Mouse (Mus musculus) liver, embryonic 11.5 days (tissue): ENCODE measurements around the gene Atp5l. TPM values are rescaled to one million over a fixed set of nuclear protein-coding genes. Genes with fewer than 3 reads are reported as not detected.

Source experiments
- ATAC-seq: fragments of 200-750 bp; cut with Nextera tagmentation; replicated peaks from 2 replicates; pipeline ENCODE4 v1.8.0; 2017; ENCODE audit warnings: moderate number of reproducible peaks, mild to moderate bottlenecking, moderate TSS enrichment, moderate library complexity; ENCODE audit not compliant: low FRiP score
- DNase-seq: peaks from one replicate; pipeline ENCODE4 v3.0.0-alpha.2; 2017; ENCODE audit warnings: low spot score
- H3K27ac ChIP-seq: fragments of 300-500 bp; sonication (generic); 2 replicates; pipeline ENCODE4 v1.5.1; 2014; ENCODE audit warnings: mild to moderate bottlenecking, low read depth, low read length, control low read depth
- H3K27me3 ChIP-seq: fragments of 300-500 bp; sonication (generic); replicated peaks from 2 replicates; pipeline ENCODE4 v1.6.1; 2014; ENCODE audit warnings: low read length, mixed read lengths; ENCODE audit not compliant: control insufficient read depth, insufficient read depth
- H3K36me3 ChIP-seq: fragments of 300-500 bp; sonication (generic); 2 replicates; pipeline ENCODE4 v1.6.1; 2014; ENCODE audit warnings: mild to moderate bottlenecking, low read length, moderate library complexity, mixed read lengths; ENCODE audit not compliant: control insufficient read depth, insufficient read depth
- H3K4me1 ChIP-seq: fragments of 300-500 bp; sonication (generic); replicated peaks from 2 replicates; pipeline ENCODE4 v1.6.1; 2014; ENCODE audit warnings: low read length, mixed read lengths; ENCODE audit not compliant: control insufficient read depth, insufficient read depth
- H3K4me2 ChIP-seq: fragments of 300-500 bp; sonication (generic); 2 replicates; pipeline ENCODE4 v1.6.1; 2014; ENCODE audit warnings: mild to moderate bottlenecking, control low read depth, moderate library complexity
- H3K4me3 ChIP-seq: fragments of 300-500 bp; sonication (generic); 2 replicates; pipeline ENCODE4 v1.5.1; 2014; ENCODE audit warnings: low read depth, low read length, control low read depth
- H3K9ac ChIP-seq: fragments of 300-500 bp; sonication (generic); 2 replicates; pipeline ENCODE4 v1.6.1; 2014; ENCODE audit warnings: low read depth, low read length, control low read depth
- H3K9me3 ChIP-seq: fragments of 300-500 bp; sonication (generic); 2 replicates; pipeline ENCODE4 v1.6.1; 2016; ENCODE audit warnings: low read length, inconsistent platforms, mixed read lengths; ENCODE audit not compliant: control insufficient read depth
- WGBS: fragments of 180-500 bp; shearing (Covaris S2); extraction: QIAGEN DNeasy Blood & Tissue Kit; methylation state at CpG from one replicate; pipeline ENCODE4 v1.1.7; 2014; 5-methylcytosine and 5-hydroxymethylcytosine counted together
- polyA plus RNA-seq: library from polyadenylated mRNA; unstranded; fragments of >200 nt; fragmentation: Nextera tagmentation; extraction: Ambion mirVana; gene quantifications from 2 replicates; pipeline ENCODE4 v1.2.1, GENCODE M21; 2014

Gene Atp5l
- polyA plus RNA-seq, 1 experiment from 2014 or later, result 713 TPM

- no peak overlapping the region for H3K4me2 ChIP-seq
- DNase-seq, result no peak
- no peaks in the 10 kb centered on the region for H3K4me1 ChIP-seq
- H3K9me3 ChIP-seq, result no peaks in the 10 kb centered on the region
- no peak overlapping the region for H3K4me3 ChIP-seq
- no peak overlapping the region for H3K27ac ChIP-seq
- no peak overlapping the region for H3K9ac ChIP-seq
- peaks cover 35% of the 10 kb centered on the region for H3K36me3 ChIP-seq
- no peak for ATAC-seq
- no peaks in the 10 kb centered on the region for H3K27me3 ChIP-seq
- WGBS, result 90% methylated on average over 7 of the region's 7 CpGs
Measured at GRCm38 (mm10) chr9:44946185-44946695, 25.7 kb upstream of the Atp5l start.

- Histone ChIP-seq H3K36me3 (peaks cover 18% of the 10 kb centered on the region; the same call in 1 of the 2 replicates), H3K4me3 (no peak overlapping the region), H3K9me3 (no peaks in the 10 kb centered on the region), H3K4me1 (no peaks in the 10 kb centered on the region), H3K9ac (no peak overlapping the region), H3K27ac (no peak overlapping the region), H3K4me2 (no peak overlapping the region), H3K27me3 (no peaks in the 10 kb centered on the region)
- 98% methylated on average over 4 of the region's 4 CpGs for WGBS
- ATAC-seq (no peak), DNase-seq (no peak)
Measured at GRCm38 (mm10) chr9:44942421-44942820, 21.9 kb upstream of the Atp5l start.

DNA sequence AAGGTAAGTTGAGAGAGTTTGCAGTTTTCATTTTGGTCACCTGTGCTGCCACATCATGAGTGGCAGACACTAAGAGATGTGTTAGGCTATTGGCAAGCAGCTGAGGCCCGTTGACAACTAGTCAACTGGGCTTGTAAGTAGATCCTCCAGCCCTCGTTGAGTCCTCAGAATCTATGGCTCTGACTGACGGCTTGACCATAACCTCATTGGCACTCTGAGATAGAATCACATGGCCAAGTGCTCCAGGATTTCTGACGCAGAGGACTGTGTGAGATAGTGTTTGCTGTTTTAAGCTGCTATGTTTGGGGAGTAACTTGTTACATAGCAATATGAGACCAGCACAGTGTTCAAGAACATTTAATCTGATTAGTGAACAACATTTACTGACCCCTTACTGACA is 21.2 kb upstream of the Atp5l start:
- Histone ChIP-seq H3K4me2 (no peak overlapping the region), H3K4me3 (no peak overlapping the region), H3K36me3 (peaks cover 15% of the 10 kb centered on the region; the same call in 1 of the 2 replicates), H3K27me3 (no peaks in the 10 kb centered on the region), H3K4me1 (no peaks in the 10 kb centered on the region), H3K9ac (no peak overlapping the region), H3K27ac (no peak overlapping the region), H3K9me3 (no peaks in the 10 kb centered on the region)
- ATAC-seq (no peak), DNase-seq (no peak)
- 90% methylated on average over 4 of the region's 4 CpGs for WGBS

DNA sequence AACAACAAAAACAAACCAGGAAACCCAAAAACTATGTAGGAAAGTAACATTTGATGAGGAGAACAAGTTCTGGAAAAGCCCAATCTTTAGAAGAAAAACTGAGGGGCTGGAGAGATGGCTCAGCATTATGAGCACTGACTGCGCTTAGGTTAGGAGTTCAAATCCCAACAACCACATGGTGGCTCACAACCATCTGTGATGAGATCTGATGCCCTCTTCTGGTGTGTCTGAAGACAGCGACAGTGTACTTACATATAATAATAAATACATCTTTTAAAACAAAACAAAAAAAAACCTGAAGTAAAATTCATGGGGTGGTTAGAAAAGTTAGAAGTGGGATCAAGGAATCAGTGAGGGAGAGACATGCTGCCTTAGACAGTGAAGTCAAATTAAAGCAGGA is 1.0 kb upstream of the Atp5l start:
- H3K4me1 ChIP-seq, result no peaks in the 10 kb centered on the region
- peak overlapping the region; percentile 84 for H3K9ac ChIP-seq
- peak overlapping the region; percentile 92 for H3K4me3 ChIP-seq
- H3K27me3 ChIP-seq, result no peaks in the 10 kb centered on the region
- DNase-seq, result no peak
- no peaks in the 10 kb centered on the region for H3K9me3 ChIP-seq
- H3K27ac ChIP-seq, result peak overlapping the region; percentile 79
- H3K4me2 ChIP-seq, result peak overlapping the region; percentile 73
- 68% methylated on average over 2 of the region's 2 CpGs for WGBS
- no peak for ATAC-seq
- no peaks in the 10 kb centered on the region for H3K36me3 ChIP-seq

DNA sequence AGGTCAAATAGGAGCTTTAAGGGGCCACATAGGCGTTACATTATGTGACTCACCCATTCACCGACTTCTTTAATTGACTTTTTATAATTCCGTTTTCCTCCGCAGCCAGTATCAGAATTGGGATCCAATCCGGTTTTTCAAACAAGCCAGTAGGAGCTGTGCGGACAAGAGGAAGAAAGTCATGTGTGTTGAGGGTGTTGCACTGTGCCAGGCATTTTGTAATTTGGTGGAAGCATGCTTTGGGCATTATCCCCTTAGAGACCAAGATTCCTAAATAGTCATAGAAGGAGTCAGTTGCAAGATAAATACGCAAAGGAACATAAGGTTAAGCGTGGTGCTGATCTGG is 554 bp upstream of the Atp5l start:
- Histone ChIP-seq H3K27ac (peak overlapping the region; percentile 79), H3K9ac (peak overlapping the region; percentile 84), H3K4me3 (peak overlapping the region; percentile 92), H3K4me1 (no peaks in the 10 kb centered on the region), H3K9me3 (no peaks in the 10 kb centered on the region), H3K36me3 (no peaks in the 10 kb centered on the region), H3K4me2 (peak overlapping the region; percentile 73), H3K27me3 (no peaks in the 10 kb centered on the region)
- ATAC-seq (peak; percentile 81), DNase-seq (no peak)
- WGBS, result 2% methylated on average over 8 of the region's 8 CpGs

DNA sequence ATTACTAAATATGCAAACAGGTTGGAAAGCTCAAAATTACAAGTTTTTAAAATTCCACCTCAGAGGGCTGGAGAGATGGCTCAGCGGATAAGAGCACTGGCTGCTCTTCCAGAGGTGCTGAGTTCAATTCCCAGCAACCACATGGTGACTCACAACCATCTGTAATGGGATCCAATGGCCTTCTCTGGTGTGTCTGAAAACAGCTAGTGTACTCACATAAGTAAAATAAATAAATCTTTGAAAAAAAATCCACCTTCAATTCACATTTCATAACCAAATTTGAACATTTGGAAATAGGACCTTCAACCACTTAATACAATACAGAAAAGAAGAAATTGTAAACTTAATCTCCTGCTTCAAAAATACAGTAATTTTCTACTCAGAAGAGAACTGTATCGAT is 936 bp downstream of the Atp5l start:
- H3K27ac ChIP-seq, result no peak overlapping the region
- H3K4me2 ChIP-seq, result peak overlapping the region; percentile 73
- WGBS, result 25% methylated on average over 2 of the region's 2 CpGs
- peak overlapping the region; percentile 92 for H3K4me3 ChIP-seq
- H3K36me3 ChIP-seq, result peaks cover 2% of the 10 kb centered on the region; the same call in 1 of the 2 replicates
- H3K9ac ChIP-seq, result peak overlapping the region; percentile 84
- H3K4me1 ChIP-seq, result no peaks in the 10 kb centered on the region
- no peaks in the 10 kb centered on the region for H3K27me3 ChIP-seq
- DNase-seq (no peak), ATAC-seq (no peak)
- H3K9me3 ChIP-seq, result no peaks in the 10 kb centered on the region

GRCm38 (mm10) chr9:44916196-44916595 is 4.3 kb downstream of the Atp5l start:
- no peak for DNase-seq
- no peaks in the 10 kb centered on the region for H3K27me3 ChIP-seq
- no peak overlapping the region for H3K27ac ChIP-seq
- no peak overlapping the region for H3K4me2 ChIP-seq
- no peak overlapping the region for H3K9ac ChIP-seq
- H3K36me3 ChIP-seq, result peaks cover 8% of the 10 kb centered on the region
- H3K4me3 ChIP-seq, result no peak overlapping the region
- H3K4me1 ChIP-seq, result no peaks in the 10 kb centered on the region
- 69% methylated on average over 1 of the region's 1 CpGs for WGBS
- no peaks in the 10 kb centered on the region for H3K9me3 ChIP-seq
- no peak for ATAC-seq

DNA sequence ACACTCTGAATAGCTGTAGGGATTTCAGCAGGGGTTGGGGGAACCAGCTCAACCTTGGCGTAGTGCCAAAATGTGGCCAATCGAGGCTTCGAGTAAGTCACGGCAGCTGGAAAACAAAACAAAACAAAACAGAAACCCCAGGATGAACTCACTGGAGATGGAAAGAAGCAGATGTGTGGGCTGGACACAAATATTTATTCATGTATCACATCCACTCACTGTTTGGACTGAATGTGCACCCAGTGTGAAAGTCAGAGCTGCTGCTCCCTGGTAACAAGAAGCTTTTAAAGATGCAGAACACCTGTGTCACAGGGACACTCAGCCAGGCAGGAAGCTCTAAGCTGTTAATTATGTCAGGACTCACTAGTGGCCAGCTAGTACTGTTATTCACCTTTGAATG is 5.8 kb downstream of the Atp5l start:
- H3K9ac ChIP-seq, result no peak overlapping the region
- no peak overlapping the region for H3K4me2 ChIP-seq
- H3K36me3 ChIP-seq, result peaks cover 11% of the 10 kb centered on the region
- ATAC-seq, result no peak
- no peaks in the 10 kb centered on the region for H3K9me3 ChIP-seq
- 83% methylated on average over 4 of the region's 4 CpGs for WGBS
- no peaks in the 10 kb centered on the region for H3K4me1 ChIP-seq
- no peak overlapping the region for H3K4me3 ChIP-seq
- no peak overlapping the region for H3K27ac ChIP-seq
- no peak for DNase-seq
- H3K27me3 ChIP-seq, result no peaks in the 10 kb centered on the region

GRCm38 (mm10) chr9:44911365-44911764 is 9.2 kb downstream of the Atp5l start:
- DNase-seq (no peak), ATAC-seq (no peak)
- Histone ChIP-seq H3K4me1 (no peaks in the 10 kb centered on the region), H3K9ac (no peak overlapping the region), H3K27me3 (no peaks in the 10 kb centered on the region), H3K27ac (no peak overlapping the region), H3K4me2 (no peak overlapping the region), H3K4me3 (no peak overlapping the region), H3K9me3 (no peaks in the 10 kb centered on the region), H3K36me3 (peaks cover 11% of the 10 kb centered on the region)
- 94% methylated on average over 4 of the region's 4 CpGs for WGBS
